Mouse (Mus musculus): ENCODE data around the gene Tgds. TPM values are rescaled to one million over a fixed set of nuclear protein-coding genes. Genes with fewer than 3 reads are reported as not detected.

Tgds gene
- polyA plus RNA-seq, 1 experiment = 8.3 TPM

DNA sequence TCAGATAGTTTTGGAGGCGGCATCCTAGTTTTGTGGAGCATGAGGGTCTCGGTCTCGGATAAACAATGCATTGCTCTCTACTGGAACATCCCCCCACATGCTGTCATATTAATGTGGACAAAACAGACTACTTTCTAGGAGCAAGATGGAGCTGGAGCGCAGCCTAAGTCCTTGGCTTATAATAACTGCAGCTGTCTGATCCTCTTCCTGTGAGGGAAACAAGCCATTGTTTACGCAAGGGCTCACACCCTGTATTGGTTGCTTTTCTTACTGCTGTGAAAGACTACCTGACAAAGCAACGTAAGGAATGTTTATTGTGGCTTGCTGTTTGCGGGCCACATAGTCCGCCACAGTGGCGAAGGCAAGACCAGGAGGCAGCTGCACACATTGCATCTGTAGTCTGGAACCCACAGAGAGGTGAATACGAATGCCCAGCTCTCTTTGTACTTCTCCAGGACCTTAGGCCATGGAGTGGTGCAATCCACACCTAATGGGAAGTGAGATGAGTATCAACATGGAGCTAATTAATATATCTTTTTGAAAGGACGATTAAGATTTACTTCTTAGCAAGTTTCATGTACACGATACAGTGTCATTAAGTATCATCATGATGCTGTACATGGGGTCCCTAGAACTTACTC is 63.0 kb downstream of the Tgds start:
- TF ChIP-seq CTCF (IDR thresholded peaks at IDR 0.05; ENCODE audit: extremely low read depth, insufficient read depth, low read length) (no peak), POLR2A (IDR thresholded peaks at IDR 0.05; ENCODE audit: extremely low read depth, insufficient read depth, low read length) (no peak)
- Histone ChIP-seq H3K4me3 (ENCODE audit: insufficient read depth, low read length) (no peak overlapping the region), H3K27ac (ENCODE audit: insufficient read depth, low read length) (no peak overlapping the region), H3K4me1 (ENCODE audit: control insufficient read depth, insufficient read depth, low read length) (no peaks in the 10 kb centered on the region)

Other genes with a start within 250 kb of the Tgds start
- gene Dct, start 80.5 kb downstream of the Tgds start, polyA plus RNA-seq (2012; rRNA removed) = 0.63 and 0.72 TPM in 2 replicates
- 29.7 and 33.0 TPM in 2 replicates for gene Gpr180, start 4.4 kb upstream of the Tgds start, polyA plus RNA-seq (2012; rRNA removed)
- gene Sox21, start 104.3 kb upstream of the Tgds start, polyA plus RNA-seq (2012; rRNA removed) = 8.5 and 9.6 TPM in 2 replicates
- gene Gm9376, start 134.2 kb upstream of the Tgds start, polyA plus RNA-seq (2012; rRNA removed) = not detected in 2 replicates